Mouse (Mus musculus) spleen, postnatal 0 days (tissue): Measurements from ENCODE around the gene Gm8126. TPM values are rescaled to one million over a fixed set of nuclear protein-coding genes. Genes with fewer than 3 reads are reported as not detected.

Experiments
- polyA plus RNA-seq: library from polyadenylated mRNA; unstranded; fragments of >200 nt; fragmentation: Nextera tagmentation; extraction: Ambion mirVana; gene quantifications from 2 replicates; pipeline ENCODE4 v1.2.1, GENCODE M21; 2015

Gm8126 gene
- not detected in 2 replicates for polyA plus RNA-seq

GRCm38 (mm10) chr14:43258349-43258748 is at the start of gene Gm8126:
TSS of gene Gm8126 (plus strand) at chr14:43258649.

GRCm38 (mm10) chr14:43235204-43235603 is 23.2 kb upstream of the Gm8126 start, which contains the start of gene Gm8122:
TSS of gene Gm8122 (minus strand) at chr14:43235304.

GRCm38 (mm10) chr14:43274986-43275511 is 16.6 kb downstream of the Gm8126 start, which contains the start of gene Gm9732:
TSS of gene Gm9732 (plus strand) at chr14:43275036.

GRCm38 (mm10) chr14:43293503-43293902 is 35.1 kb downstream of the Gm8126 start, which contains the start of gene Gm8127:
TSS of gene Gm8127 (minus strand) at chr14:43293832.

Other genes with a start within 250 kb of the Gm8126 start
- gene Gm10376, start 243.0 kb upstream of the Gm8126 start, polyA plus RNA-seq = not detected in 2 replicates
- not detected in 2 replicates for gene Gm8094, start 182.0 kb upstream of the Gm8126 start, polyA plus RNA-seq
- not detected in 2 replicates for gene Gm8104, start 158.0 kb upstream of the Gm8126 start, polyA plus RNA-seq
- not detected in 2 replicates for gene Gm7233, start 78.8 kb upstream of the Gm8126 start, polyA plus RNA-seq
- not detected in 2 replicates for gene Gm8122, start 23.3 kb upstream of the Gm8126 start, polyA plus RNA-seq
- gene Gm9732, start 16.4 kb downstream of the Gm8126 start, polyA plus RNA-seq = not detected in 2 replicates
- gene Gm8127, start 35.2 kb downstream of the Gm8126 start, polyA plus RNA-seq = not detected in 2 replicates
- not detected in 2 replicates for gene 1700001F09Rik, start 89.2 kb downstream of the Gm8126 start, polyA plus RNA-seq
- gene Gm8138, start 157.7 kb downstream of the Gm8126 start, polyA plus RNA-seq = not detected in 2 replicates